Mouse (Mus musculus) liver, adult 2 months (tissue): ENCODE results near the gene Runx2.

ENCODE experiments used
- CTCF ChIP-seq: fragments of 200-500 bp; IDR thresholded peaks from 2 replicates; pipeline ENCODE4 v1.5.1; 2011; ENCODE audit warnings: low read depth, low read length, control low read depth
- POLR2A ChIP-seq: fragments of 200-500 bp; IDR thresholded peaks from 2 replicates; pipeline ENCODE4 v1.6.1; 2011; ENCODE audit warnings: low read length, control low read depth; ENCODE audit not compliant: insufficient read depth; ENCODE audit errors: extremely low read depth

- TF ChIP-seq CTCF (no peak), POLR2A (no peak)
Observed at GRCm38 (mm10) chr17:44599132-44599531, 215.5 kb downstream of the Runx2 start.
